Mouse (Mus musculus): ENCODE measurements around the gene Gmpr.

Gene Gmpr

DNA sequence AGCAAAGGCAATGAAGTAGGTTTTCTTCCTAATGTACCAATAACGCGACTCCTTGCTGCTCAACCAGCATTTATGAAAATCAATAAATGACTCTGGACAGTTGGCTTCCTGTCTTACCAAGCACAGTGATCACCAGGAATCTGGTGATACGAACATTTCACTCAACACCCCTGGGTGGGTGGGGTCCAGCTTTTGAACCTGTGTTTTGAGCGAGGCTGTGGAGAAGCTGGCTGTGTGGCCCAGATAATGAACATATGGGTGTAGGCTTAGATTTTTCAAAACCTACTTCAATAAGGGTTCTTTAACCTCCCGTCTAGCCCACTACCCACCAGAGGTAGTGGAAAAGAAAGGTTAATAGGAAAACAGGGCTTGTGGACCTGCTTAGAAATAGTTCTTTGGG, 4.5 kb upstream of the Gmpr start:
- in situ Hi-C loops (cut with MboI, MseI) = no loop called here

DNA sequence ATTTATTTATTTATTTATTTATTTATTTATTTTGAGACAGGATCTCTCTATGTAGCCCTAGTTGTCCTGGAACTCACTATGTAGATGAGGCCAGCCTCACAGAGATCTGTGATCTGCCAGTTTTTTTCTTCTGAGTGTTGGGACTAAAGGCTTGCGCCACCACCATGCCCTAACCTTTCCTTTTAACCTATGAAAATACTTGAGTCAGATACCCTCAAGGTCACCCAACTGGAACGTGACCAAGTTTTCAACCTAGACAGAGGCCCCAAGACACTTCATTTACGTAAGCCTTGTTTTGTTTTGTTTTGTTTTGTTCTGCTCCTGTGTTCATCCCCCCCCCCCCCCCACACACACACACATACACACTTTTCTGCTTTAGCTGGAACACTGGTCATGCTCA, 1.7 kb upstream of the Gmpr start:
- in situ Hi-C loops (cut with MboI, MseI) = no loop called here

DNA sequence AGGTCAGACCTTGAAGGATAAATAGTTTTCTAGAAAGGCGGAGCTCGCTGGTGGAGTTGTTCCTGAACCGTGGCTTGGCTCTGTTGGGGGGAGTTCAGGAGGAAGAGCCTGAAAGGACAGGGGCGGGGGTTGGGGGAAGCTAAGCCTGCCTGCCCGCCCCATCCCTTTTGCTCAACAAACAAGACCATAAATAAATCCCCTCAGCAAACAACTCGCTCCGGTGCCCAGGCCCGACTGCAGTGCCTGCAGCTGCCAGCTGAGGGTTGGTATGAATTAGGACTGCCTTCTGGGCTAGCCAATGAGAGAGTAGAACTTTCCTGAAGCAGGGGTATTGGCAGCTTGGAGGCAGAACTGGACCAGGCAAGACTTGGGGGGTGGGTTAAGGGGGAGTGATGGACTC, 1.3 kb downstream of the Gmpr start:
- in situ Hi-C loops (cut with MboI, MseI) = no loop called here

DNA sequence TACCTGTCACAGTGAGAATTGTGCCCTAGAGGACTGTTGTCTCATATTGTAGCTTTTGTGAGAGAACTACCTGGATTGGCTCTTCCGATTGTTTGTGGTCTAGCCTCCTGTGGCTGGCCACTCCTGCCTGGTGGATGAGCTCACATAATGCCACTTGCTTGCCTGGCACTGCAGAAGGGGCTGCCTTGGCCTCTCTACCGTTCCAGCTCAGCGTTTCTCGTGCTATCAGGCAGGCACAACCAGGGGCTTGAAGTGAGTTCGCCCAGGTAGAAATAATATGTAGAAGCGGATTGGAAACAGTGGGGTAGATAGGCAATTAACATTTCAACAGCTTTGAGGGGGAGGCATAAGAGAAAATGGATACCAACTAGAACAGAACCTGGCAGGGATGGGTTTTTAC, 2.1 kb downstream of the Gmpr start:
- in situ Hi-C loops (cut with MboI, MseI) = no loop called here

DNA sequence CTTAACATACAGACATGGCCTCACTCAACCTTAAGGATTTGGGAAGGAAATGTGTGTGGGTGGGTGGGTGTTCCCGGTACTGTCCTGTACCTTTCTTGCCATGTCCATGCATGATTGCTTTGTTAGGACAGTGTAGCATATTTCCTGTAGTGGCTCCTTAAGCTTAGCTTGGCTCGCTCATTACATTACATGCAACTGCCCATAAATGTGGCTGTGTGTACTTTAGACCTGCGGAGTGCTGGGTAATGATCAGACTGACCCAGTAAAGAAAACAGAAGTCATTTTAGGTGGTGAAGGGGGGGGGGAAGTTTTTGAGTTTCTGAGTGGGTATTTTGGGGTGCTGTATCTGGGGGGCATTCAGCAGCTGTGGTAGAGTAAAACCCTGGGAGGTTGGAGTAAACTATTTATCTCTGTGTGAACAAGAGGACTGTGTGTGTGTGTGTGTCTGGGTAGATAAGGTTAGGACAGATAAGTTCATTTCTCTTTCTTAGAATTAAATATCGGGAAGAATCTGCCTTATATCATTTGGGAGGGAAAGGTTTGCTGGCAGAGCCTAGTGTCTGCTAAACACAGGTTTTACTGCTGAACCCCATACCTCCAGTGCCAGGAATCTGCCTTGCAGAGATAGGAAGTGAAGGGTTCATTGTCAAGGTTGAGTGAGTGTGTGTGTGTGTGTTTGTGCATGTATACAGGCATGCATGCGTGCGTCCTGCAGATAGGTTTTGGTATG, 4.6 kb downstream of the Gmpr start:
- in situ Hi-C loops (cut with MboI, MseI) = no loop called here

DNA sequence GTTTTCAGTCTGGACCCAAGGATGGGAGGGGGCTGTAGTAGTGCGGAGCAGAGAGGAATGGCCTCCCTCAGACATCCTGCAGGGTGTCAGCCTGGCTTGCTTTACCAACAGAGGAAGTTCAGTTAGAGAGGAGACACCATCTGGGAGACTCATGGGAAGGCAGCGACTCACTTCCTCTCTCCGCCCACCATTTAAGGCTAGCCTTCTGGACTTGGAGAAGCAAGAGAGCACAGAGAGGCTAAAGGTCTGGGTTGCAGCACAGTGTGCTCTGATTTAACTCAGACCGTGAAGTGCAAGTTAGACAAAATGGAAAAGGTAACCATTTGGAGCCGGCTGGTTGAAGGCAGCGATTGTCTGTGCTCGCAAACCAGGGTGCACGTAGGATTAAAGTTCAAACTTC, 5.3 kb downstream of the Gmpr start:
- in situ Hi-C loops (cut with MboI, MseI) = no loop called here

DNA sequence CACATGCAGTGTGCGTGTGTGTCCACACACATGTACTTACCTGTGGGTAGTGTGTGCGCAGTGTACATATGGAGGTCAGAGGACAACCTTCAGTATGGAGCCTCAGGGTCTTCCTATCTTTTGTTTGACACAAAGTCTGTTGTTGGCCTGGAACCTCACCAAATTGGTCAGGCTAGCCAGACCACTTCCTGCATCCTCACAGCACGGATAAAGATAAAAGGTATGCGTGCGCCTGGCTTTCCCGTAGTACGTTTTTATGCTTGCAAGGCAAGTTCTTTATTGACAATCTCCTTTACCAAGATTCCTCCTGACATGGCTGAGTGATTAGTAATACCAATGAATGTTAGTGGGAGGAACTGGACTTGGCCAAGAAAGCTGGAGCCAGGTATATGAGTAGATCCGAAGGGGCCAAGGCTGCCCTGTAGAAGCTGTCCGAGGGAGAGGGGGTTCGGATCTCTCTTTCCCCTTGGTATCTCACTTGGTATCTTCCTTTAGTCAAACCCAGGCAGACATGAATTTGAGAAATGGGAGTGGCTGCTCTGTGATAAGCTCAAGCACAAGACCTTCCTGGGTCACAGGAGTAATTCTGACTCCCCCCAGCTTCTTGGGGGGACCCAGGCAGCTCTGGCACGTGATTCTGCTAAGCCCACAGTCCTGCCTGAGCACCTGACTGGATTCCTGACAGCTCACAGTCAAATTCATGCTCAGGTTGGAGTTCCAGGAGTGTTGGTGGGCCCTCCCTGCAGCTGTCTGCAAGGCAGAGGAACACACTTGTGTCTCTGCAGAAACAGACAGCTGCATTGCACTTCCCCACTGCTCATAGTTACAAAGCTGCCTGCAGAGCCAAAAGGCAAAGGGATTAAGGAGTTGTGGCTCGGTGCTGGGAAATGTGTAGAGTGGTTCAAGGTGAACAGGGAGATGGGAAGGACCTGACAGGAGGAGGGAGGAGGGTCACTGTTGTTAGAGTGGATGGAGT, 6.1 kb downstream of the Gmpr start:
- in situ Hi-C loops (cut with MboI, MseI) = no loop called here

DNA sequence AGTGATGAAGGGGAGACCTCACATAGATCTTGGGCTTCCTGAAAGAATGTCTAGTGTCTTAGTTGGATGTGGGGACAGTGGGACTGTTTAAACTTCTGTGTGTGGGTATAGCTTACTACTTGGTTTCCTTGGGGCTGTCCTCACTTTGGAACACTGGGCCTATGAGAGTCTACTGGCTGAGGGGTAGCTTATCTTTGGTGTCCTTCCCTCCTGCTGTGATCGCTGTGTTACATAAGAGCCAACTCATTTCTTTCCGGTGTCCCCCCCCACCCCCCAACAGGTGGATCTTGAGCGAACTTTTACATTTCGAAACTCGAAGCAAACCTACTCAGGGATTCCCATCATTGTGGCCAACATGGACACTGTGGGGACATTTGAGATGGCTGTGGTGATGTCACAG, 6.9 kb downstream of the Gmpr start:
- in situ Hi-C loops (cut with MboI, MseI) = no loop called here

DNA sequence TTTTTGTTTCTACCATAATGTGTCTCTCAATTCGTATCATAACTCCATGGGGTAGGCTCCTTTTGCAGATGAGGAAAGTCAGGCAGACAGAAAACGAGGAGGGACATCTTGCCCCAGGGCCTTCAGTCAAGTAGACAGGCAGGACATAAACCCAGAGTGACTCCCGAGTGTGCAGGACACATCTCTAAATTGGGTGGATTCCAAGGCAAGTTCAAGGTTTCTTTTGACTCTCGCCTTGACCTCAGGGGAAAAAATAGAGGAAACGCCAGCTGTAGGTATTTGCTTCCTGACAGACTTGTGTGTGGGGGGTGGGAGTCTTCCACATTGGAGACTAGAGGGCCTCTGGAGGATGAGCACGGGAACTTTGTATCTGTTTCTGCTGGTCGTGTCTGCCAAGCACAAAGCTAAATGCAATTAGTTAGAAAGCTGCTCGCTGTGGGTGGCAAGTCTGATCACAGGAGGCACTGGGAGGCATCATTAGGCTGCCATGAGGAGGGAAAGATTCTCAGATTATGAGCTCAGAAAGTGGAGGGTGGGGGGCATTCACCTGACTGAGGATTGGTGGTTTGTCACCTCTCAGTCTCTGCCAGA, 7.7 kb downstream of the Gmpr start:
- in situ Hi-C loops (cut with MboI, MseI) = no loop called here

DNA sequence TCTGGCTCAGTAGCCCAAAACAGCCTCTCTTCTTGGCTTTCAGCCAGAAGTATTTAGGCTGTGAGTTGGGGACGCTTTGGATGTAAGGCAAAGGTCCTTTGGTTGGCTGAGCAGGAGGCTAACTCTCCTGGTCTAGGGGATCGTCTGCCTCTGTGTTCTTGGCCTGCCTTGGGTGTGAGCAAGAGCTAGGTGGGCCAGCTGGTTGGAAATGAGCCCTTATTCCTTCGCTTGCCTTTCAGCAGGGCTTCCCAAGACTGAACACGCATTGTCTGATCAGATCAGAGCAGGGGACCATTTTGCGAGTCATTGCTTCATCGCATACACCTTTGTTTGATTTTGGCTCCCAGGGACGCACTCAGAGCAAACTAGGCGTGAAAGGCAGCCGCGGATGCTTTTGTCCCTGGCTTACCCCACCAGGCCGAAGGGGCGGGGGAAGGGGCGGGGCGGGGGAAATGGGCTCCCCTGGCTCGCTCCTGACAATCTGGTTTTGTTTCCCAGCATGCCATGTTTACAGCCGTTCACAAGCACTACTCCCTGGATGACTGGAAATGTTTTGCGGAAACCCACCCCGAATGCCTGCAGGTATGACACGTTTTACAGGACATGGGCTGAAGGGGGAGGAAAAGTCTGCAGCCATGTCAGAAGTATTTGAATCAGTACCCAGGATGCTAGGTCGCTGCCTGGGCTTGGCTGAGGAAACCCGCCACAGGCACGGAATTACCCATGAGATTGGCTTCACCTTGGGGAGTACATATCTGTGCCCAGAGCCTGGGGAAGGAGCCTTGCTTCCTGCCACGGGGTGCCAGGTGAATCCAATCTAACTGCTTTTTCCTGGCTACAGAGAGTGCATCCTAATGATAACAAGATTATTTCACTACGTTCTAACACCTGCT, 9.5 kb downstream of the Gmpr start:
- in situ Hi-C loops (cut with MboI, MseI) = no loop called here

DNA sequence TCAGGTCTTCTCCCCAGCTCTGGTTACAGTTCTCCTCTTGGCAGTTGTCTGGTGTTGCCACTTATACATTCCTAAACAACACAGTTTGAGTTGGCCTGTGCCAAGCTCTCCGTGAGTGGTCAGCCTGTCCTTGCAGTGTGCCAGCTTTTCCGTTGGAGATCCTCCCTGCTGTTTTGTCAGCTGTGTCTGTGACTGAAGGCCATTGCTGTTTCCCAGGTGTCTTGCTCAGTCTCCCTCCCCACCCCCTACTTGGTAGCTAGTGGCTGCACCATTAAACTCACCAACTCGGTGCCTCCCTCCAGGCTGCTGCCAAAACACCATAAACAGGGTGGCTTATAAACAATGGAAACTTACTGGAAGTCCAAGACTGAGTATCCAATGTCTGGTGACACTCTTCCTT, 17.1 kb downstream of the Gmpr start:
- in situ Hi-C loops (cut with MboI, MseI) = no loop called here

DNA sequence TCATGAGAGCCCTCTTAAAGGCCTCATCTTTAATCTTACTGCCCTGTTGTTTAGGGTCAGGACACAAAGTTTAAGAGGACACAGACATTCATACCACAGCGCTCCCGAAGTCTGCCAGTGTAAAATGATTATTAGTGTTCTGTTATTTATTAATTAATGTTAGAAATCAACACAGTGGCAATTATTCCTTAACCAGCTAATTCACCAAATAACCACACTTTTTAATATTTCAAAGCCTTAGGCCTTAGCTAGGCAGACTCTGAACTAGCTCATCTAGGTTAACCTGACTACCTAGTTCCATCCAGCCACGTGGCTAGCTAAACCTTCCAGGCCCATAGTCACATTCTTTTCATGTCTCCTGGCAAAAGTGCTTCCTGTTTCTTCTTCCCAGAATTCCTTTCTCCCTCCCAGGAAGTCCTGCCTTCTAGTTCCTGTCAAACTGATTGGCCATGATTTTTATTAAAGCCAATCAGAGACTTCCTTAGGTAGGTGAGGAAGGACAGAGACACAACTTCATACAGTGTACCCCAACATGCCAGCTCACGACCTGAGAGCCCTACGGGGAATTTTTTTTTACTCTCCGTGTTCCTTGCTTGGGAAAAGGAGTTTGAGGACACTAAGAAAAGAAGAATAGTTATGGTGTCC, 17.7 kb downstream of the Gmpr start:
- in situ Hi-C loops (cut with MboI, MseI) = no loop called here

DNA sequence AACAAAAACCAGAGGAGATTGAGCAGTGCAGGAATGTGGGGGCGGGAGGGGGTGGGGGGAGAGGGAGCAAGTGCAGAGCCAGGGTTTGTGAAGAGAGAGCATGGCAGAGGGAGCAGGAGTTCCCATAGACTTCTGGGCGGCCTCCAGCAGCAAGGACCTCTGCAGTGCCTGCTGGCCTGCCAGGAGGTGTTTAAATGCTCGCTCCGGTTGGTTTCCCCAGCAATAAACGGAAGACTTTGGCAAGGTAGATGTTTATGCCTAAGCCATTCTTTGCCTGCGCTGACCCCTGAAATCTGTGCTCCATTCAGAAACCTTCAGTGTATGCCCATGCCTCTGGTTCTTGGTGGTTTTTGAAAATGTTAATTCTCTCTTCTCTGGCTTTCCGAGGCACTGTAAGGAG, 19.0 kb downstream of the Gmpr start:
- in situ Hi-C loops (cut with MboI, MseI) = no loop called here

DNA sequence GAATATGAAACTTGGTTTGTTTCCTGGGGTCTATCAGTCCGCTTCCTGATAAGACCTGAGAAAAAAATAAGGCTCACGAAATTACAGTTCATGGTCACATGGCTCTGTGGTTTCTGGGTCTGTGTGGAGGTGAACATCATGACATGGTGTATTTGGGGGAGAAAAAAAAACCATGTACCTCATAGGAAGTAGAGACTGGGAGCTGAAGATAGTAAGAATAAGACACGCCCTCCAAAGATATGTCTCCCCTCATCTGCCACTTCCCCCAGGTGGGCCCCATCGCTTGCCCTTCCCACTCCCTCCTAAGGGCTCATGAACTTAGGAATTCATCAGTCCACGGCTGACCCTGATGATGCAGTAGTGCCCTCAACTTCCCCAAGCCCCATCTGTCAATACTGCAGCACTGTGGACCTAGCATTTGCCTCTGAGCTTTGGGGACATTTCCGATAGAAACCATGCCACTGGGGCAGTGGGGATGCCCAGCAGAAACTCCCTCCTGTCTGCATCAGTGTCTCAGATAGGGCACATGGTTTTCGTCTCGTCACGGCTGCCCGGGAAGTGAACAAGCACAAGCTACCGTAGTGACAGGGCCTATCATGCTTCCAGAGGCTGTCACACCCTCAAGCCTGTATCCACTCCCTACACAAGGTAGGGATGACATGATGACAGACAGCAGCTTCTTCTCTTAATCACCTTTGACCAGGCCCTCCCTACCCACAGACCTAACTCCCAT, 20.2 kb downstream of the Gmpr start:
- in situ Hi-C loops (cut with MboI, MseI) = no loop called here

DNA sequence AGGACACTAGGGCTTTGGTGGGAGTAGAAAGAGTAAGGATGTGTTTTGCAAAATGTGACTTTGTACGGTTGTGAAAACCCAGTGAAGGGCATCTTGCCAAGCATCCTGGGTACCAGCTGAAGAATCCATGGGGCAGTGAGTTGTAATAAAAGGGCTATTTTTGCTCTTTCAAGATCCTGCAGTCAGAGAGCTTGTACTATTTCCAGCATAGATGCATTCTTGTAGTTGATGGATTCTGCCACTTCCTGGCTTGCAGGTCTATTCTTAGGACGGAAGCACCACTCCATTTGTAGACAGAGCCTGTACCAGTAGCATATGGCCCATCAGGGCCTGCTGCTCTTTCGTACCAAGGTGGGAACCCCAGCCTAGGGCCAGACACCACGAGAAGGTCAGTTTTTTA, 21.5 kb downstream of the Gmpr start:
- in situ Hi-C loops (cut with MboI, MseI) = no loop called here

DNA sequence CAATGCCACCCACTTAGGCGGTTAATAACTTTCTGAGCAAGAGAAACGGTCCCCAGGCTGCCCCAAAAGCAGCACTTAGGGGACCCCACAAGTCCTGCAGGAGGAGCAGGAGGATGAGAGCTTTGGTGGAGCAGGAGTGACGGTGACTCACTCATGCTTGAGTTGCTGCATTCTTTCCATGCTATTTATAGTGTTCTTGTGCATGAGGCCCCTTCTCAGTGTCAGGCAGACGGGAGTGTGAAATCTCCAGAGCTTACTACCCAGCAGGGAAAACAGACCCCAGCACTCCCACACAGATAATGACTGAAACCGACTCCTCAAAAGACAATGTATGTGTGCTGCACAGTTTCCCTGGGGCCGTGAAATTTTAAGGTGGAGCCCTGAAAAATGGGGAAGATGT, 23.5 kb downstream of the Gmpr start:
- in situ Hi-C loops (cut with MboI, MseI) = no loop called here

DNA sequence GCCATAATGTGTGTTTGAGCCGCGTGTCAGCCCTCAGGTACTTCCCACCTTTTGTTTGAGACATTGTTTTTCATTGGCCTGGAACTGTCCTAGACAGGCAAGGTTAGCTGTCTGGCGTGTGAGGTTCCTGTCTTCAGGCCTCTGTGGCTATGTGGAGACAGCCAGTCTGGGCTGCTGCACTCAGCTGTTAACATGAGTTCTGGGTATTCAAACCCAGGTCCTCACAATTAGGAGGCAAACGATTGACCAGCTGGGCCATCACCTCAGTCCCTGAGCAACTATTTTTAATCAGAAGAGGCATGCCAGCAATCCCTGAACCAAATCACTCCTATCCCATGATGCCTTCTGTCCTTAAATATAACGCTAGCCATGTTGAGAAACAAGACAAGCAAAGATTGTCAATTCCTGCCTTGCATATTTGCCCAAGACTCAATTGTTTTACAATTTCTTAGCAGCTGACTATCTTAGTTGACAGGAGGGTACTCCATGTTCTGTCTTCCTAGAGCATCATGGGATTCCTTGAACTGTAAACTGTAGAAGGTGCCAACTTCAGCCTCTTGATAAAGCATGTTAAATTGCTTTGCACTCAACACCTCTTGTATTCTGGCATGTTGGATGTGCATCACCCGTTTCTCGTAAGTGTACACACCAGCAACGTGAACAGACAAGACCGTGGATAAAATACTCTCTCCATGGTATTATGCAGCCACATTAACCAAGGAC, 28.6 kb downstream of the Gmpr start:
- in situ Hi-C loops (cut with MboI, MseI) = no loop called here

DNA sequence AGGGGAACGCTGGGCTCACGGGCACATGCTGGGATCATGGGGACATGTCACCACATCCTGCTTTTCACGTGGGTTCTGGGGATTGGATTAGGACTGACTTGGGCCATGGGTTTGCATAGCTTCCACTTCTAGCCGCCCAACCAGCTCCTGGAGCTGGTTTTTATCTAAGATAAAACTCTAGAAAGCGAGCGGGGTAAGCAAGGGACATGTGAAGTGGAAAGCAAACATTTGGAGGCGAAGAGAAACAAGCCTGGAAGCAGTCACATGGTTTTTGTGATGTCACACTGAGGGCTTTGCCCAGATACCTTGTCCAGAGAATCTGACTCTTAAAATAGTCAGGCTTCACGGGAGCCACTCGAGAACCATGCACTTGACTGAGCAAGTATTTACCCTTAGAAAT, 29.9 kb downstream of the Gmpr start:
- in situ Hi-C loops (cut with MboI, MseI) = no loop called here

DNA sequence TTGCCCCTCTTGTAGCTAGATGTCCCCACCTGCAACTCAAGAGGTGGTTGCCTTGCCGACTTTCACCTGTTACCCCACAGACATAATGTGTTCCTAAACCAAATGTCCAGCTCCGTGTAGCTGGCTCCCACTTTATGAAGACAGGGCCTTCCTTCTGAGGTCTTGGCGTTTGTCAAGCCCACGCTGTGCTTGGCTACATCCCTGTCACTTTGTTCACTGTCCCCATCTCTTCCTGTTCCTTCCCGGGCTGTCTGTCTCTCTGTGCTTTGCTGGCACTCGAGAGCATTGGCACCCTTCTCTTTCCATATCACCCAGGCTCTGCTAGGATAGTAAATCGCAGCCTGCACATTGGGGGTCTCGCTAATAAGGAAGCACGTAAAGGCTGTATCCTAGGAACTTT, 30.8 kb downstream of the Gmpr start:
- in situ Hi-C loops (cut with MboI, MseI) = no loop called here

All from T-helper 2 cell (primary cell).